In genomic region chrX:71475992-71476391, GRCm38 (mm10) we compare ENCODE assay signal across 21 mouse cellular contexts. TPM values are rescaled to one million over a fixed set of nuclear protein-coding genes. Genes with fewer than 3 reads are reported as not detected.
DNase-seq lines count a peak whose midpoint lies in the region; ATAC-seq and TF ChIP-seq lines count a peak whose summit lies in the region.
"Had no signal": no experiment of that assay in that cellular context is flagged by ENCODE, and none has a peak within 500 bp of the region (broad histone marks: within the 10 kb centered on the region; RNA-seq: fewer than 3 reads in every experiment).

No protein-coding gene starts in this region.

- in situ Hi-C loops in CH12.LX (cut with MboI; ENCODE audit: low pct_ligation_motif_present, low pct_unique_long_range_greater_than_20kb, low sequenced_read_pairs) = no loop called here

- DNase-seq in 416B (ENCODE audit: low read depth) (peak; percentile 33), CH12.LX (ENCODE audit: extremely low read depth) (no peak)
- no peak for DNase-seq in liver, embryonic 13.5 days
- DNase-seq in forebrain, embryonic 14.5 days (ENCODE audit: low spot score) = no peak
- DNase-seq: adrenal gland, postnatal 36 days; cerebellum, adult 18-20 months; cerebellum, postnatal 36 days; gastrocnemius, postnatal 25 days; kidney, adult 18-20 months; kidney, postnatal 25 days; lung, adult 18-20 months; right cerebral cortex, postnatal 14 days; spleen, adult 18-20 months; thymus, postnatal 4 days had no signal

- 40% methylated on average over 3 of the region's 3 CpGs for WGBS in embryonic facial prominence, embryonic 12.5 days
- WGBS in liver, embryonic 13.5 days (ENCODE audit: insufficient replicate concordance) = 51% methylated on average over 3 of the region's 3 CpGs
- 71% methylated on average over 3 of the region's 3 CpGs for WGBS in kidney, embryonic 16.5 days
- 85% methylated on average over 3 of the region's 3 CpGs for WGBS in midbrain, embryonic 15.5 days
- 88% methylated on average over 3 of the region's 3 CpGs for WGBS in forebrain, embryonic 14.5 days

- ATAC-seq in embryonic facial prominence, embryonic 12.5 days (ENCODE audit: insufficient number of reproducible peaks, insufficient read depth, low FRiP score, low TSS enrichment) = 0 out of 2 replicates have a peak, but pooled peaks have one; percentile 52
- ATAC-seq in liver, embryonic 13.5 days (ENCODE audit: low read depth) = no peak
- ATAC-seq in kidney, embryonic 16.5 days (ENCODE audit: low FRiP score, low TSS enrichment) = no peak
- ATAC-seq in midbrain, embryonic 15.5 days (replicated peaks) = no peak
- no peak for ATAC-seq in forebrain, embryonic 14.5 days
- ATAC-seq: hindbrain, postnatal 0 days had no signal

- no peak overlapping the region for H3K27ac ChIP-seq in CH12.LX (ENCODE audit: insufficient read depth, low read depth)
- no peak overlapping the region for H3K27ac ChIP-seq in embryonic facial prominence, embryonic 12.5 days
- H3K27ac ChIP-seq in liver, embryonic 13.5 days = peak overlapping the region; percentile 87
- no peak overlapping the region for H3K27ac ChIP-seq in kidney, embryonic 16.5 days (ENCODE audit: low read length)
- H3K27ac ChIP-seq in midbrain, embryonic 15.5 days = no peak overlapping the region
- H3K27ac ChIP-seq in forebrain, embryonic 14.5 days (ENCODE audit: low read depth, low read length) = no peak overlapping the region
- H3K27ac ChIP-seq: forebrain, embryonic 12.5 days; hindbrain, embryonic 10.5 days; hindbrain, postnatal 0 days had no signal

- no peak overlapping the region for H3K4me3 ChIP-seq in CH12.LX (replicated peaks in 1 of 3; ENCODE audit: low read depth in 2 of 3, low read length in 2 of 3, poor library complexity in 1 of 3)
- no peak overlapping the region for H3K4me3 ChIP-seq in embryonic facial prominence, embryonic 12.5 days
- no peak overlapping the region for H3K4me3 ChIP-seq in liver, embryonic 13.5 days (replicated peaks)
- no peak overlapping the region for H3K4me3 ChIP-seq in kidney, embryonic 16.5 days (ENCODE audit: low read length)
- no peak overlapping the region for H3K4me3 ChIP-seq in midbrain, embryonic 15.5 days
- no peak overlapping the region for H3K4me3 ChIP-seq in forebrain, embryonic 14.5 days (ENCODE audit: low read depth, low read length)
- H3K4me3 ChIP-seq: forebrain, embryonic 12.5 days; hindbrain, embryonic 10.5 days; megakaryocyte, embryonic 14.5 days had no signal

- no peak overlapping the region for H3K4me2 ChIP-seq in CH12.LX (ENCODE audit: insufficient read depth, low read depth, poor library complexity, severe bottlenecking)
- no peak overlapping the region for H3K4me2 ChIP-seq in embryonic facial prominence, embryonic 12.5 days (replicated peaks)
- peak overlapping the region; percentile 54 for H3K4me2 ChIP-seq in liver, embryonic 13.5 days
- H3K4me2 ChIP-seq in kidney, embryonic 16.5 days (replicated peaks; ENCODE audit: low read depth, low read length) = no peak overlapping the region
- no peak overlapping the region for H3K4me2 ChIP-seq in midbrain, embryonic 15.5 days
- no peak overlapping the region for H3K4me2 ChIP-seq in forebrain, embryonic 14.5 days (ENCODE audit: low read length)
- H3K4me2 ChIP-seq: forebrain, embryonic 12.5 days had no signal

- H3K9ac ChIP-seq in CH12.LX (ENCODE audit: insufficient read depth, low read depth) = no peak overlapping the region
- H3K9ac ChIP-seq in embryonic facial prominence, embryonic 12.5 days = no peak overlapping the region
- H3K9ac ChIP-seq in liver, embryonic 13.5 days = no peak overlapping the region
- no peak overlapping the region for H3K9ac ChIP-seq in kidney, embryonic 16.5 days (replicated peaks; ENCODE audit: low read length)
- H3K9ac ChIP-seq in midbrain, embryonic 15.5 days = no peak overlapping the region
- H3K9ac ChIP-seq in forebrain, embryonic 14.5 days (ENCODE audit: low read length) = no peak overlapping the region
- H3K9ac ChIP-seq: forebrain, embryonic 12.5 days had no signal

- TF ChIP-seq CTCF in CH12.LX (conservative IDR thresholded peaks at IDR 0.05 in 1 of 2, IDR thresholded peaks at IDR 0.05 in 1 of 2; ENCODE audit: low read depth in 2 of 2, low read length in 2 of 2) = no peak

- H3K4me1 ChIP-seq in CH12.LX (ENCODE audit: control insufficient read depth in 1 of 2, insufficient read depth in 2 of 2) = peaks cover 6 to 23% of the 10 kb centered on the region in 2 experiments
- H3K4me1 ChIP-seq in embryonic facial prominence, embryonic 12.5 days = no peaks in the 10 kb centered on the region
- H3K4me1 ChIP-seq in liver, embryonic 13.5 days (replicated peaks) = peaks cover 50% of the 10 kb centered on the region
- no peaks in the 10 kb centered on the region for H3K4me1 ChIP-seq in kidney, embryonic 16.5 days (ENCODE audit: insufficient read depth, low read length)
- no peaks in the 10 kb centered on the region for H3K4me1 ChIP-seq in midbrain, embryonic 15.5 days
- H3K4me1 ChIP-seq in forebrain, embryonic 14.5 days (ENCODE audit: control insufficient read depth, insufficient read depth, low read length) = no peaks in the 10 kb centered on the region
- H3K4me1 ChIP-seq: forebrain, embryonic 12.5 days; hindbrain, embryonic 10.5 days had no signal

- TF ChIP-seq EP300 in CH12.LX (IDR thresholded peaks at IDR 0.05; ENCODE audit: low read length) = peak; percentile 33; the same call in 1 of the 2 replicates

- TF ChIP-seq RAD21 in CH12.LX (IDR thresholded peaks at IDR 0.05; ENCODE audit: low read depth, low read length) = no peak

- no peaks in the 10 kb centered on the region for H3K27me3 ChIP-seq in CH12.LX (replicated peaks)
- H3K27me3 ChIP-seq in embryonic facial prominence, embryonic 12.5 days = no peaks in the 10 kb centered on the region
- H3K27me3 ChIP-seq in liver, embryonic 13.5 days = no peaks in the 10 kb centered on the region
- H3K27me3 ChIP-seq in kidney, embryonic 16.5 days (ENCODE audit: insufficient read depth, low read length) = no peaks in the 10 kb centered on the region
- no peaks in the 10 kb centered on the region for H3K27me3 ChIP-seq in midbrain, embryonic 15.5 days (replicated peaks)
- H3K27me3 ChIP-seq in forebrain, embryonic 14.5 days (replicated peaks; ENCODE audit: control insufficient read depth, insufficient read depth, low read length) = no peaks in the 10 kb centered on the region
- H3K27me3 ChIP-seq: forebrain, embryonic 12.5 days had no signal

- no peaks in the 10 kb centered on the region for H3K9me3 ChIP-seq in CH12.LX (replicated peaks; ENCODE audit: low read length)
- H3K9me3 ChIP-seq in embryonic facial prominence, embryonic 12.5 days = no peaks in the 10 kb centered on the region
- no peaks in the 10 kb centered on the region for H3K9me3 ChIP-seq in liver, embryonic 13.5 days (replicated peaks)
- no peaks in the 10 kb centered on the region for H3K9me3 ChIP-seq in kidney, embryonic 16.5 days (ENCODE audit: low read length)
- no peaks in the 10 kb centered on the region for H3K9me3 ChIP-seq in midbrain, embryonic 15.5 days
- H3K9me3 ChIP-seq in forebrain, embryonic 14.5 days (replicated peaks; ENCODE audit: control insufficient read depth, low read length) = no peaks in the 10 kb centered on the region
- H3K9me3 ChIP-seq: forebrain, embryonic 12.5 days; hindbrain, embryonic 10.5 days; megakaryocyte, embryonic 14.5 days had no signal

- no peaks in the 10 kb centered on the region for H3K79me2 ChIP-seq in CH12.LX (replicated peaks; ENCODE audit: control insufficient read depth, extremely low read depth, insufficient read depth, poor library complexity, severe bottlenecking)

- TF ChIP-seq POLR2A in CH12.LX (IDR thresholded peaks at IDR 0.05; ENCODE audit: low read depth, low read length) = no peak

- H3K36me3 ChIP-seq in CH12.LX (replicated peaks in 1 of 2; ENCODE audit: control insufficient read depth in 1 of 2, insufficient read depth in 1 of 2, low read length in 1 of 2) = peaks cover 0 to 6% of the 10 kb centered on the region in 2 experiments
- H3K36me3 ChIP-seq in embryonic facial prominence, embryonic 12.5 days = no peaks in the 10 kb centered on the region
- H3K36me3 ChIP-seq in liver, embryonic 13.5 days = no peaks in the 10 kb centered on the region
- H3K36me3 ChIP-seq in kidney, embryonic 16.5 days (ENCODE audit: insufficient read depth, low read length) = no peaks in the 10 kb centered on the region
- H3K36me3 ChIP-seq in midbrain, embryonic 15.5 days (replicated peaks) = no peaks in the 10 kb centered on the region
- H3K36me3 ChIP-seq in forebrain, embryonic 14.5 days (ENCODE audit: control insufficient read depth, insufficient read depth, low read length) = no peaks in the 10 kb centered on the region
- H3K36me3 ChIP-seq: forebrain, embryonic 12.5 days; hindbrain, embryonic 10.5 days had no signal

- dilution Hi-C loops in CH12.LX (cut with MboI; ENCODE audit: extremely low pct_ligation_motif_present, extremely low pct_unique_long_range_greater_than_20kb, low sequenced_read_pairs) = no loop called here

TF ChIP-seq in CH12.LX, 34 proteins besides CTCF, POLR2A, EP300 and RAD21:
- TF ChIP-seq ELF1 (IDR thresholded peaks at IDR 0.05; ENCODE audit: low read depth, low read length) = no peak
- TF ChIP-seq MYC (IDR thresholded peaks at IDR 0.05; ENCODE audit: low read depth, low read length) = no peak
- no peak for TF ChIP-seq NRF1 (IDR thresholded peaks at IDR 0.05; ENCODE audit: low read depth, low read length)
- no peak for TF ChIP-seq SIN3A (IDR thresholded peaks at IDR 0.05; ENCODE audit: low read length)
- 0 out of 2 replicates have a peak, but pooled peaks have one; percentile 13 for TF ChIP-seq BHLHE40 (IDR thresholded peaks at IDR 0.05; ENCODE audit: low read depth, low read length)

RNA-seq across cellular contexts. Expression of gene Cd99l2, which starts 16.7 kb away (rescaled TPM):
- total RNA-seq in CH12.LX (2012; rRNA removed) (8.8 and 9.9 TPM in 2 replicates), CH12.LX (2014; rRNA removed) (10.4 and 11.0 TPM in 2 replicates)
- polyA plus RNA-seq in CH12.LX (2012; ENCODE audit: insufficient read length, low read depth) = 13.7 and 14.5 TPM in 2 replicates
- polyA plus RNA-seq in embryonic facial prominence, embryonic 12.5 days (2016; fragmentation: Nextera tagmentation; extraction: Ambion mirVana) = 36.2 and 36.4 TPM in 2 replicates
- polyA plus RNA-seq in liver, embryonic 13.5 days (2015; fragmentation: Nextera tagmentation; extraction: Ambion mirVana) = 11.0 and 11.8 TPM in 2 replicates
- 35.9 and 36.1 TPM in 2 replicates for polyA plus RNA-seq in kidney, embryonic 16.5 days (2015; fragmentation: Nextera tagmentation; extraction: Ambion mirVana)
- 81.2 and 84.4 TPM in 2 replicates for polyA plus RNA-seq in midbrain, embryonic 15.5 days (2015; fragmentation: Nextera tagmentation; extraction: Ambion mirVana)
- polyA plus RNA-seq in forebrain, embryonic 14.5 days (2014; fragmentation: Nextera tagmentation; extraction: Ambion mirVana) = 48.8 and 50.2 TPM in 2 replicates
